Mouse (Mus musculus) heart, embryonic 13.5 days (tissue): Measurements from ENCODE around the gene Khsrp. TPM values are rescaled to one million over a fixed set of nuclear protein-coding genes. Genes with fewer than 3 reads are reported as not detected.

Source experiments
- ATAC-seq: fragments of 200-750 bp; cut with Nextera tagmentation; 2 replicates; pipeline ENCODE4 v1.8.0; 2017; ENCODE audit warnings: moderate TSS enrichment; ENCODE audit not compliant: insufficient number of reproducible peaks, low FRiP score, low TSS enrichment; ENCODE audit errors: extremely low read depth
- H3K27ac ChIP-seq: fragments of 300-500 bp; sonication (generic); replicated peaks from 2 replicates; pipeline ENCODE4 v1.5.1; 2015; ENCODE audit warnings: moderate library complexity, mild to moderate bottlenecking, inconsistent platforms
- H3K27me3 ChIP-seq: fragments of 300-500 bp; sonication (generic); replicated peaks from 2 replicates; pipeline ENCODE4 v1.6.1; 2015; ENCODE audit warnings: mild to moderate bottlenecking, inconsistent platforms
- H3K36me3 ChIP-seq: fragments of 300-500 bp; sonication (generic); 2 replicates; pipeline ENCODE4 v1.6.1; 2015; ENCODE audit warnings: mild to moderate bottlenecking, inconsistent platforms
- H3K4me1 ChIP-seq: fragments of 300-500 bp; sonication (generic); 2 replicates; pipeline ENCODE4 v1.6.1; 2015; ENCODE audit warnings: inconsistent platforms
- H3K4me2 ChIP-seq: fragments of 300-500 bp; sonication (generic); 2 replicates; pipeline ENCODE4 v1.6.1; 2015; ENCODE audit warnings: inconsistent platforms, mild to moderate bottlenecking, moderate library complexity
- H3K4me3 ChIP-seq: fragments of 300-500 bp; sonication (generic); 2 replicates; pipeline ENCODE4 v1.5.1; 2015; ENCODE audit warnings: moderate library complexity, mild to moderate bottlenecking, inconsistent platforms
- H3K9ac ChIP-seq: fragments of 300-500 bp; sonication (generic); 2 replicates; pipeline ENCODE4 v1.6.1; 2015; ENCODE audit warnings: inconsistent platforms, mild to moderate bottlenecking, moderate library complexity
- H3K9me3 ChIP-seq: fragments of 300-500 bp; sonication (generic); 2 replicates; pipeline ENCODE4 v1.6.1; 2016; ENCODE audit warnings: inconsistent platforms
- WGBS: fragments of 180-500 bp; shearing (Covaris S2); methylation state at CpG from one replicate; pipeline ENCODE4 v1.1.7; 2015; ENCODE audit warnings: mixed read lengths; 5-methylcytosine and 5-hydroxymethylcytosine counted together
- polyA plus RNA-seq: library from polyadenylated mRNA; unstranded; fragments of >200 nt; fragmentation: Nextera tagmentation; extraction: Ambion mirVana; gene quantifications from 2 replicates; pipeline ENCODE4 v1.2.1, GENCODE M21; 2015

The Khsrp gene
- polyA plus RNA-seq, 1 experiment from 2014 or later = 30.5 TPM

GRCm38 (mm10) chr17:57029691-57030090, 1.6 kb downstream of the Khsrp start:
- Histone ChIP-seq H3K4me1 (peaks cover 23% of the 10 kb centered on the region), H3K4me3 (peak overlapping the region; percentile 95), H3K36me3 (peaks cover 43% of the 10 kb centered on the region), H3K4me2 (peak overlapping the region; percentile 92), H3K27ac (peak overlapping the region; percentile 94; the same call in 1 of the 2 replicates), H3K9ac (peak overlapping the region; percentile 100), H3K27me3 (no peaks in the 10 kb centered on the region), H3K9me3 (no peaks in the 10 kb centered on the region)
- no peak for ATAC-seq
- 24% methylated on average over 8 of the region's 8 CpGs for WGBS

GRCm38 (mm10) chr17:57027471-57027870, 3.9 kb downstream of the Khsrp start:
- H3K36me3 ChIP-seq = peaks cover 66% of the 10 kb centered on the region
- no peaks in the 10 kb centered on the region for H3K27me3 ChIP-seq
- no peak overlapping the region for H3K9ac ChIP-seq
- WGBS = 84% methylated on average over 4 of the region's 4 CpGs
- H3K9me3 ChIP-seq = no peaks in the 10 kb centered on the region
- no peak overlapping the region for H3K27ac ChIP-seq
- H3K4me2 ChIP-seq = no peak overlapping the region
- no peak for ATAC-seq
- no peak overlapping the region for H3K4me3 ChIP-seq
- peaks cover 20% of the 10 kb centered on the region for H3K4me1 ChIP-seq

- no peaks in the 10 kb centered on the region for H3K27me3 ChIP-seq
- H3K4me1 ChIP-seq = no peaks in the 10 kb centered on the region
- no peaks in the 10 kb centered on the region for H3K9me3 ChIP-seq
- H3K4me2 ChIP-seq = no peak overlapping the region
- H3K27ac ChIP-seq = no peak overlapping the region
- H3K4me3 ChIP-seq = no peak overlapping the region
- WGBS = 82% methylated on average over 5 of the region's 5 CpGs
- peaks cover 68% of the 10 kb centered on the region for H3K36me3 ChIP-seq
- no peak overlapping the region for H3K9ac ChIP-seq
- no peak for ATAC-seq
Observed at GRCm38 (mm10) chr17:57020960-57021359, 10.4 kb downstream of the Khsrp start.

GRCm38 (mm10) chr17:57019693-57020092, 11.6 kb downstream of the Khsrp start:
- Histone ChIP-seq H3K36me3 (peaks cover 55% of the 10 kb centered on the region), H3K4me3 (no peak overlapping the region), H3K9me3 (no peaks in the 10 kb centered on the region), H3K27ac (no peak overlapping the region), H3K4me2 (no peak overlapping the region), H3K4me1 (no peaks in the 10 kb centered on the region), H3K27me3 (no peaks in the 10 kb centered on the region), H3K9ac (no peak overlapping the region)
- 69% methylated on average over 2 of the region's 2 CpGs for WGBS
- no peak for ATAC-seq

- peaks cover 20% of the 10 kb centered on the region for H3K4me1 ChIP-seq
- H3K4me2 ChIP-seq = peak overlapping the region; percentile 75
- H3K27ac ChIP-seq = peak overlapping the region; percentile 85; the same call in 1 of the 2 replicates
- no peaks in the 10 kb centered on the region for H3K9me3 ChIP-seq
- ATAC-seq = no peak
- 72% methylated on average over 13 of the region's 13 CpGs for WGBS
- H3K36me3 ChIP-seq = peaks cover 22% of the 10 kb centered on the region
- peak overlapping the region; percentile 83 for H3K9ac ChIP-seq
- H3K27me3 ChIP-seq = no peaks in the 10 kb centered on the region
- H3K4me3 ChIP-seq = peak overlapping the region; percentile 74
Observed at GRCm38 (mm10) chr17:57012245-57012795, 19.0 kb downstream of the Khsrp start.

GRCm38 (mm10) chr17:57011236-57012141, 19.8 kb downstream of the Khsrp start, which contains the start of the genes Gtf2f1 and Gm17949:
Gtf2f1 (minus strand) TSS chr17:57011288.
Gm17949 (plus strand) TSS chr17:57011469.
- H3K4me2 ChIP-seq = peak within 1 kb of the TSS; percentile 75

GRCm38 (mm10) chr17:57010911-57011235, 20.4 kb downstream of the Khsrp start:
- H3K4me2 ChIP-seq = peak overlapping the region; percentile 75
- H3K27ac ChIP-seq = peak overlapping the region; percentile 83
- under 1% methylated on average over 19 of the region's 19 CpGs for WGBS
- peak overlapping the region; percentile 74 for H3K4me3 ChIP-seq
- peak overlapping the region; percentile 82 for H3K9ac ChIP-seq
- H3K27me3 ChIP-seq = no peaks in the 10 kb centered on the region
- H3K9me3 ChIP-seq = no peaks in the 10 kb centered on the region
- peaks cover 37% of the 10 kb centered on the region for H3K36me3 ChIP-seq
- ATAC-seq = peak; percentile 3; the same call in 1 of the 2 replicates
- H3K4me1 ChIP-seq = peaks cover 20% of the 10 kb centered on the region

More at GRCm38 (mm10) chr17:57011236-57012141, 19.8 kb downstream of the Khsrp start, which contains the start of the genes Gtf2f1 and Gm17949:
- H3K27ac ChIP-seq = peak within 1 kb of the TSS; percentile 85
- H3K36me3 ChIP-seq = peaks cover 31% of the 10 kb centered on the region
- H3K4me1 ChIP-seq = peaks cover 20% of the 10 kb centered on the region
- WGBS = under 1% methylated on average over 51 of the region's 51 CpGs
- H3K9ac ChIP-seq = peak within 1 kb of the TSS; percentile 83
- H3K9me3 ChIP-seq = no peaks in the 10 kb centered on the region
- no peaks in the 10 kb centered on the region for H3K27me3 ChIP-seq
- peak; percentile 88 for ATAC-seq
- H3K4me3 ChIP-seq = peak within 1 kb of the TSS; percentile 74

- no peaks in the 10 kb centered on the region for H3K9me3 ChIP-seq
- ATAC-seq = no peak
- H3K36me3 ChIP-seq = peaks cover 72% of the 10 kb centered on the region
- WGBS = 86% methylated on average over 13 of the region's 13 CpGs
- no peak overlapping the region for H3K4me3 ChIP-seq
- H3K27me3 ChIP-seq = no peaks in the 10 kb centered on the region
- H3K27ac ChIP-seq = no peak overlapping the region
- no peak overlapping the region for H3K4me2 ChIP-seq
- peaks cover 17% of the 10 kb centered on the region for H3K4me1 ChIP-seq
- no peak overlapping the region for H3K9ac ChIP-seq
Observed at GRCm38 (mm10) chr17:57007137-57007905, 24.0 kb downstream of the Khsrp start.

- no peak for ATAC-seq
- WGBS = 67% methylated on average over 7 of the region's 7 CpGs
- no peaks in the 10 kb centered on the region for H3K27me3 ChIP-seq
- peaks cover 81% of the 10 kb centered on the region for H3K36me3 ChIP-seq
- no peaks in the 10 kb centered on the region for H3K9me3 ChIP-seq
- no peak overlapping the region for H3K27ac ChIP-seq
- H3K9ac ChIP-seq = 0 out of 2 replicates have a peak overlapping the region, but pooled peaks have one; percentile 21
- H3K4me3 ChIP-seq = no peak overlapping the region
- H3K4me2 ChIP-seq = no peak overlapping the region
- peaks cover 20% of the 10 kb centered on the region for H3K4me1 ChIP-seq
Observed at GRCm38 (mm10) chr17:57003994-57004393, 27.3 kb downstream of the Khsrp start.

GRCm38 (mm10) chr17:57001228-57001627, 30.1 kb downstream of the Khsrp start:
- ATAC-seq = no peak
- H3K27ac ChIP-seq = peak overlapping the region; percentile 83
- H3K27me3 ChIP-seq = no peaks in the 10 kb centered on the region
- peaks cover 62% of the 10 kb centered on the region for H3K36me3 ChIP-seq
- H3K4me2 ChIP-seq = peak overlapping the region; percentile 38
- H3K9me3 ChIP-seq = no peaks in the 10 kb centered on the region
- WGBS = 15% methylated on average over 8 of the region's 8 CpGs
- H3K4me3 ChIP-seq = no peak overlapping the region
- peaks cover 36% of the 10 kb centered on the region for H3K4me1 ChIP-seq
- peak overlapping the region; percentile 71 for H3K9ac ChIP-seq
